Mouse (Mus musculus) hindbrain, postnatal 0 days (tissue): ENCODE results near the gene Pfas. TPM values are rescaled to one million over a fixed set of nuclear protein-coding genes. Genes with fewer than 3 reads are reported as not detected.
"Not testable (repeated sequence)": the region's sequence is repeated elsewhere in the genome, so short reads cannot be mapped to it uniquely, and the experiment has no call there.

Source experiments
- ATAC-seq: fragments of 200-750 bp; cut with Nextera tagmentation; 2 replicates; pipeline ENCODE4 v1.8.0; 2017; ENCODE audit warnings: mild to moderate bottlenecking, moderate TSS enrichment, moderate library complexity
- DNase-seq: peaks from one replicate; pipeline ENCODE4 v3.0.0-alpha.2; 2015; ENCODE audit warnings: low spot score
- H3K27ac ChIP-seq: fragments of 300-500 bp; sonication (generic); 2 replicates; pipeline ENCODE4 v1.5.1; 2014; ENCODE audit warnings: mild to moderate bottlenecking
- H3K27me3 ChIP-seq: fragments of 300-500 bp; sonication (generic); 2 replicates; pipeline ENCODE4 v1.6.1; 2014; ENCODE audit warnings: low read length, mixed read lengths; ENCODE audit not compliant: insufficient read depth
- H3K36me3 ChIP-seq: fragments of 300-500 bp; sonication (generic); 2 replicates; pipeline ENCODE4 v1.6.1; 2014; ENCODE audit warnings: low read length, mixed read lengths; ENCODE audit not compliant: insufficient read depth
- H3K4me1 ChIP-seq: fragments of 300-500 bp; sonication (generic); 2 replicates; pipeline ENCODE4 v1.6.1; 2014; ENCODE audit warnings: antibody characterized with exemption, low read length, mixed read lengths; ENCODE audit not compliant: insufficient read depth
- H3K4me2 ChIP-seq: fragments of 300-500 bp; sonication (generic); 2 replicates; pipeline ENCODE4 v1.6.1; 2014; ENCODE audit warnings: low read depth, mild to moderate bottlenecking, low read length, moderate library complexity, mixed read lengths
- H3K4me3 ChIP-seq: fragments of 300-500 bp; sonication (generic); 2 replicates; pipeline ENCODE4 v1.5.1; 2014; ENCODE audit warnings: low read length
- H3K9ac ChIP-seq: fragments of 300-500 bp; sonication (generic); replicated peaks from 2 replicates; pipeline ENCODE4 v1.6.1; 2014; ENCODE audit warnings: mild to moderate bottlenecking, low read length, moderate library complexity, mixed read lengths
- H3K9me3 ChIP-seq: fragments of 300-500 bp; sonication (generic); 2 replicates; pipeline ENCODE4 v1.6.1; 2016; ENCODE audit warnings: low read length, mixed read lengths
- CTCF ChIP-seq: IDR thresholded peaks from 2 replicates; pipeline ENCODE4 v1.5.1; 2016; ENCODE audit warnings: antibody characterized with exemption, control low read depth, low read depth
- WGBS: fragments of 180-500 bp; shearing (Covaris S2); extraction: QIAGEN DNeasy Blood & Tissue Kit; methylation state at CpG from one replicate; pipeline ENCODE4 v1.1.7; 2014; 5-methylcytosine and 5-hydroxymethylcytosine counted together
- polyA plus RNA-seq: library from polyadenylated mRNA; unstranded; fragments of >200 nt; fragmentation: Nextera tagmentation; extraction: Ambion mirVana; gene quantifications from 2 replicates; pipeline ENCODE4 v1.2.1, GENCODE M21; 2015
- total RNA-seq: library from RNA; depleted of rRNA; stranded (reverse); fragments of >200 nt; gene quantifications from 2 replicates; pipeline ENCODE4 v1.2.3, GENCODE M21; 2014

Gene Pfas
- total and polyA plus RNA-seq, 2 experiments from 2014 or later = 14.7 to 35.2 TPM

- H3K4me1 ChIP-seq = no peaks in the 10 kb centered on the region
- no peak overlapping the region for H3K4me3 ChIP-seq
- no peak overlapping the region for H3K4me2 ChIP-seq
- TF ChIP-seq CTCF = no peak
- no peaks in the 10 kb centered on the region for H3K9me3 ChIP-seq
- no peaks in the 10 kb centered on the region for H3K27me3 ChIP-seq
- no peak overlapping the region for H3K9ac ChIP-seq
- ATAC-seq (no peak), DNase-seq (no peak)
- no peak overlapping the region for H3K27ac ChIP-seq
- H3K36me3 ChIP-seq = no peaks in the 10 kb centered on the region
- 72% methylated on average over 4 of the region's 4 CpGs for WGBS
Measured at GRCm38 (mm10) chr11:68970232-68970631, 38.0 kb downstream of the Pfas start.

- no peak overlapping the region for H3K9ac ChIP-seq
- 86% methylated on average over 11 of the region's 11 CpGs for WGBS
- H3K36me3 ChIP-seq = no peaks in the 10 kb centered on the region
- ATAC-seq = no peak
- no peak for TF ChIP-seq CTCF
- no peaks in the 10 kb centered on the region for H3K9me3 ChIP-seq
- DNase-seq = no peak
- H3K4me3 ChIP-seq = no peak overlapping the region; the same call in 1 of the 2 replicates
- H3K27me3 ChIP-seq = no peaks in the 10 kb centered on the region
- no peak overlapping the region for H3K27ac ChIP-seq
- H3K4me2 ChIP-seq = peak overlapping the region; percentile 92
- H3K4me1 ChIP-seq = no peaks in the 10 kb centered on the region
Measured at GRCm38 (mm10) chr11:68968752-68969151, 39.5 kb downstream of the Pfas start.

GRCm38 (mm10) chr11:68967337-68968282, 40.6 kb downstream of the Pfas start, which contains the start of gene Slc25a35:
Gene Slc25a35, plus strand, starts transcription at chr11:68968131.
- H3K4me1 ChIP-seq = no peaks in the 10 kb centered on the region
- peak; percentile 48; the same call in 1 of the 2 replicates for TF ChIP-seq CTCF
- under 1% methylated on average over 50 of the region's 50 CpGs for WGBS

GRCm38 (mm10) chr11:68966554-68966953, 41.7 kb downstream of the Pfas start:
- Histone ChIP-seq H3K36me3 (no peaks in the 10 kb centered on the region), H3K4me1 (no peaks in the 10 kb centered on the region), H3K4me3 (no peak overlapping the region), H3K9ac (no peak overlapping the region), H3K9me3 (no peaks in the 10 kb centered on the region), H3K4me2 (peak overlapping the region; percentile 92; the same call in 1 of the 2 replicates), H3K27me3 (no peaks in the 10 kb centered on the region), H3K27ac (no peak overlapping the region)
- WGBS = 40% methylated on average over 1 of the region's 1 CpGs
- ATAC-seq (no peak), DNase-seq (no peak)
- no peak for TF ChIP-seq CTCF

More at GRCm38 (mm10) chr11:68967337-68968282, 40.6 kb downstream of the Pfas start, which contains the start of gene Slc25a35:
- Histone ChIP-seq H3K4me2 (peak within 1 kb of the TSS; percentile 92), H3K9ac (peak within 1 kb of the TSS; percentile 64), H3K27me3 (no peaks in the 10 kb centered on the region), H3K36me3 (no peaks in the 10 kb centered on the region), H3K9me3 (no peaks in the 10 kb centered on the region), H3K27ac (peak within 1 kb of the TSS; percentile 58; the same call in 1 of the 2 replicates), H3K4me3 (peak within 1 kb of the TSS; percentile 64)
- ATAC-seq = peak; percentile 95
- peak; percentile 95 for DNase-seq

- WGBS = 27% methylated on average over 3 of the region's 3 CpGs
- Histone ChIP-seq H3K27me3 (no peaks in the 10 kb centered on the region), H3K4me2 (no peak overlapping the region), H3K4me3 (no peak overlapping the region), H3K36me3 (no peaks in the 10 kb centered on the region), H3K4me1 (no peaks in the 10 kb centered on the region), H3K27ac (no peak overlapping the region), H3K9ac (no peak overlapping the region), H3K9me3 (no peaks in the 10 kb centered on the region)
- ATAC-seq = no peak
- TF ChIP-seq CTCF = peak; percentile 64
- peak; percentile 80 for DNase-seq
Measured at GRCm38 (mm10) chr11:68965845-68966244, 42.4 kb downstream of the Pfas start.

GRCm38 (mm10) chr11:68965050-68965449, 43.2 kb downstream of the Pfas start:
- no peaks in the 10 kb centered on the region for H3K36me3 ChIP-seq
- no peak overlapping the region for H3K4me3 ChIP-seq
- H3K9me3 ChIP-seq = no peaks in the 10 kb centered on the region
- no peaks in the 10 kb centered on the region for H3K27me3 ChIP-seq
- ATAC-seq = no peak
- no peak overlapping the region for H3K9ac ChIP-seq
- H3K4me1 ChIP-seq = no peaks in the 10 kb centered on the region
- DNase-seq = no peak
- H3K27ac ChIP-seq = no peak overlapping the region
- no peak overlapping the region for H3K4me2 ChIP-seq
- TF ChIP-seq CTCF = no peak

- TF ChIP-seq CTCF = no peak
- DNase-seq (no peak), ATAC-seq (no peak)
- Histone ChIP-seq H3K27ac (no peak overlapping the region), H3K27me3 (no peaks in the 10 kb centered on the region), H3K36me3 (no peaks in the 10 kb centered on the region), H3K9me3 (no peaks in the 10 kb centered on the region), H3K4me1 (no peaks in the 10 kb centered on the region), H3K9ac (no peak overlapping the region), H3K4me3 (no peak overlapping the region), H3K4me2 (no peak overlapping the region)
- 84% methylated on average over 2 of the region's 2 CpGs for WGBS
Measured at GRCm38 (mm10) chr11:68963405-68963804, 44.9 kb downstream of the Pfas start.

- H3K36me3 ChIP-seq, H3K9ac ChIP-seq, ATAC-seq, H3K27ac ChIP-seq, H3K4me1 ChIP-seq, H3K4me2 ChIP-seq, H3K27me3 ChIP-seq, H3K4me3 ChIP-seq, H3K9me3 ChIP-seq, DNase-seq: not testable (repeated sequence)
- 28% methylated on average over 11 of the region's 11 CpGs for WGBS
Measured at GRCm38 (mm10) chr11:68962159-68962558, 46.1 kb downstream of the Pfas start.
